ENCODE assay signal across 21 mouse cellular contexts in genomic region chr8:122623844-122624642, GRCm38 (mm10). TPM values are rescaled to one million over a fixed set of nuclear protein-coding genes. Genes with fewer than 3 reads are reported as not detected.
DNase-seq lines count a peak whose midpoint lies in the region; ATAC-seq and TF ChIP-seq lines count a peak whose summit lies in the region.
"Had no signal": no experiment of that assay in that cellular context is flagged by ENCODE, and none has a peak within 500 bp of the region (broad histone marks: within the 10 kb centered on the region; RNA-seq: fewer than 3 reads in every experiment).

No protein-coding gene starts in this region.

- no peak overlapping the region for H3K4me3 ChIP-seq in gastrocnemius, adult 2 months
- no peak overlapping the region for H3K4me3 ChIP-seq in heart, embryonic 11.5 days (ENCODE audit: low read depth, low read length)
- H3K4me3 ChIP-seq: forebrain, embryonic 15.5 days; left cerebral cortex, adult 2 months; neural tube, embryonic 13.5 days had no signal

- peak overlapping the region; percentile 6; the same call in 1 of the 2 replicates for H3K9ac ChIP-seq in heart, embryonic 11.5 days (ENCODE audit: low read depth, low read length)
- H3K9ac ChIP-seq: forebrain, embryonic 15.5 days; neural tube, embryonic 13.5 days had no signal

- no peak for ATAC-seq in heart, embryonic 11.5 days (replicated peaks; ENCODE audit: insufficient number of reproducible peaks, low FRiP score, low TSS enrichment)
- ATAC-seq: forebrain, embryonic 15.5 days; Patski had no signal

- WGBS in heart, embryonic 11.5 days (ENCODE audit: insufficient replicate concordance) = 70% methylated on average over 17 of the region's 17 CpGs

- H3K27me3 ChIP-seq in heart, embryonic 11.5 days (ENCODE audit: control insufficient read depth, insufficient read depth, low read length) = no peaks in the 10 kb centered on the region; the same call in 1 of the 2 replicates
- H3K27me3 ChIP-seq: forebrain, embryonic 15.5 days; neural tube, embryonic 13.5 days; Patski had no signal

- H3K36me3 ChIP-seq in heart, embryonic 11.5 days (ENCODE audit: control insufficient read depth, insufficient read depth, low read length) = no peaks in the 10 kb centered on the region
- H3K36me3 ChIP-seq: forebrain, embryonic 15.5 days had no signal

- DNase-seq in gastrocnemius, adult 2 months = peak; percentile 84
- no peak for DNase-seq in gastrocnemius, postnatal 4 days (ENCODE audit: low spot score in 2 of 2)
- DNase-seq in gastrocnemius, adult 8-10 months (ENCODE audit: low spot score in 2 of 2) = peak; percentile 57 to 61
- DNase-seq in heart, postnatal 4 days = peak; percentile 42
- no peak for DNase-seq in right cerebral cortex, postnatal 36 days (ENCODE audit: low spot score in 2 of 2)
- no peak for DNase-seq in left cerebral cortex, postnatal 25 days (ENCODE audit: low spot score in 2 of 2)
- no peak for DNase-seq in thymus, postnatal 14 days
- DNase-seq: embryo, embryonic 11 days; kidney, adult 9 months; liver; right cerebral cortex, postnatal 4 days; thymus, adult 2 months had no signal

- intact Hi-C loops in gastrocnemius, adult 2 months (cut with DNase I) = no loop called here
- intact Hi-C loops in left cerebral cortex, postnatal 25 days (cut with DNase I) = no loop called here

- H3K4me2 ChIP-seq in heart, embryonic 11.5 days = no peak overlapping the region
- H3K4me2 ChIP-seq: forebrain, embryonic 15.5 days; neural tube, embryonic 13.5 days had no signal

- H3K9me3 ChIP-seq in heart, embryonic 11.5 days (replicated peaks; ENCODE audit: control insufficient read depth, low read length) = no peaks in the 10 kb centered on the region
- H3K9me3 ChIP-seq: forebrain, embryonic 15.5 days; neural tube, embryonic 13.5 days had no signal

- TF ChIP-seq CTCF in gastrocnemius, adult 2 months (IDR thresholded peaks at IDR 0.05) = no peak

- H3K4me1 ChIP-seq in heart, embryonic 11.5 days (ENCODE audit: control insufficient read depth, insufficient read depth, low read length) = no peaks in the 10 kb centered on the region
- H3K4me1 ChIP-seq: forebrain, embryonic 15.5 days had no signal

- H3K27ac ChIP-seq in gastrocnemius, adult 2 months = peak overlapping the region; percentile 76
- H3K27ac ChIP-seq in heart, embryonic 11.5 days (ENCODE audit: low read depth, low read length) = no peak overlapping the region
- H3K27ac ChIP-seq: forebrain, embryonic 15.5 days; left cerebral cortex, adult 2 months; neural tube, embryonic 13.5 days had no signal

RNA-seq across cellular contexts. Expression of gene Pabpn1l, which starts 1.5 kb away (rescaled TPM):
- not detected for total RNA-seq in gastrocnemius, adult 2 months (2021)
- not detected for total RNA-seq in gastrocnemius, postnatal 4 days (2021)
- total RNA-seq in gastrocnemius, adult 8-10 months (2022) = under 1 TPM in 1 of 4 experiments, not detected in 3; 0.27 TPM
- polyA plus RNA-seq in heart, embryonic 11.5 days (2014; fragmentation: Nextera tagmentation; extraction: Ambion mirVana) = not detected in 2 replicates
- total RNA-seq in heart, postnatal 4 days (2021) = not detected
- total RNA-seq in left cerebral cortex, postnatal 25 days (2021) = not detected
- total RNA-seq: gastrocnemius, postnatal 36 days; layer of hippocampus, adult 18-20 months; left cerebral cortex, adult 2 months; megakaryocyte-erythroid progenitor cell, adult 5-6 weeks; midbrain, postnatal 0 days had no signal
- polyA plus RNA-seq: forebrain, embryonic 15.5 days; midbrain, postnatal 0 days; neural tube, embryonic 13.5 days had no signal

RNA-seq across cellular contexts. Expression of gene Trappc2l, which starts 12.6 kb away (rescaled TPM):
- 10 to 100 TPM; 39.3 to 45.5 TPM for total RNA-seq in gastrocnemius, adult 2 months (2021)
- 10 to 100 TPM; 45.6 to 49.6 TPM for total RNA-seq in gastrocnemius, postnatal 4 days (2021)
- 10 to 100 TPM; 38.7 to 49.7 (median 44.0) TPM for total RNA-seq in gastrocnemius, adult 8-10 months (2022)
- 49.8 and 60.0 TPM in 2 replicates for polyA plus RNA-seq in heart, embryonic 11.5 days (2014; fragmentation: Nextera tagmentation; extraction: Ambion mirVana)
- total RNA-seq in heart, postnatal 4 days (2021) = 10 to 100 TPM; 48.7 to 56.3 TPM
- 10 to 100 TPM; 81.3 to 87.8 TPM for total RNA-seq in left cerebral cortex, postnatal 25 days (2021)

RNA-seq across cellular contexts. Expression of gene Galns, which starts 12.8 kb away (rescaled TPM):
- 1 to 10 TPM; 1.0 to 1.1 TPM for total RNA-seq in gastrocnemius, adult 2 months (2021)
- 10 to 100 TPM in 1 of 2 experiments, 1 to 10 TPM in 1; 9.7 to 10.3 TPM for total RNA-seq in gastrocnemius, postnatal 4 days (2021)
- under 1 TPM; 0.92 to 0.96 (median 0.93) TPM for total RNA-seq in gastrocnemius, adult 8-10 months (2022)
- polyA plus RNA-seq in heart, embryonic 11.5 days (2014; fragmentation: Nextera tagmentation; extraction: Ambion mirVana) = 11.4 and 12.3 TPM in 2 replicates
- 10 to 100 TPM in 1 of 2 experiments, 1 to 10 TPM in 1; 9.2 to 10.6 TPM for total RNA-seq in heart, postnatal 4 days (2021)
- 1 to 10 TPM; 7.4 to 9.1 TPM for total RNA-seq in left cerebral cortex, postnatal 25 days (2021)

RNA-seq across cellular contexts. Expression of gene Aprt, which starts 47.3 kb away (rescaled TPM):
- 10 to 100 TPM; 40.5 to 44.8 TPM for total RNA-seq in gastrocnemius, adult 2 months (2021)
- total RNA-seq in gastrocnemius, postnatal 4 days (2021) = 10 to 100 TPM; 37.0 to 40.0 TPM
- 10 to 100 TPM; 42.7 to 49.4 (median 45.2) TPM for total RNA-seq in gastrocnemius, adult 8-10 months (2022)
- polyA plus RNA-seq in heart, embryonic 11.5 days (2014; fragmentation: Nextera tagmentation; extraction: Ambion mirVana) = 250 and 262 TPM in 2 replicates
- total RNA-seq in heart, postnatal 4 days (2021) = 10 to 100 TPM; 58.5 to 58.8 TPM
- 10 to 100 TPM; 56.6 to 60.4 TPM for total RNA-seq in left cerebral cortex, postnatal 25 days (2021)

RNA-seq across cellular contexts. Expression of gene Cdt1, which starts 56.2 kb away (rescaled TPM):
- 1 to 10 TPM in 1 of 2 experiments, under 1 TPM in 1; 0.78 to 1.5 TPM for total RNA-seq in gastrocnemius, adult 2 months (2021)
- total RNA-seq in gastrocnemius, postnatal 4 days (2021) = 10 to 100 TPM; 14.7 to 17.1 TPM
- 1 to 10 TPM in 1 of 4 experiments, under 1 TPM in 3; 0.47 to 1.0 (median 0.83) TPM for total RNA-seq in gastrocnemius, adult 8-10 months (2022)
- 29.5 and 30.4 TPM in 2 replicates for polyA plus RNA-seq in heart, embryonic 11.5 days (2014; fragmentation: Nextera tagmentation; extraction: Ambion mirVana)
- total RNA-seq in heart, postnatal 4 days (2021) = 10 to 100 TPM; 36.5 to 38.2 TPM
- 1 to 10 TPM; 1.7 to 3.1 TPM for total RNA-seq in left cerebral cortex, postnatal 25 days (2021)

Comparison
In these comparisons a context has a peak if more than half of its experiments do, and no peak if none do; other contexts are left out.
1. DNase-seq: peak in gastrocnemius, adult 2 months (single experiment), gastrocnemius, adult 8-10 months (2 of 2) and heart, postnatal 4 days (single experiment); none in gastrocnemius, postnatal 4 days (0 of 2), right cerebral cortex, postnatal 36 days (0 of 2), left cerebral cortex, postnatal 25 days (0 of 2) and thymus, postnatal 14 days (single experiment).